Mouse (Mus musculus) G1E (cell line): Measurements from ENCODE around the gene Best1.

ENCODE experiments used
- CTCF ChIP-seq: IDR thresholded peaks from 2 replicates; pipeline ENCODE4 v1.5.1; 2012; ENCODE audit warnings: low read depth, low read length, inconsistent platforms, mixed read lengths
- GATA1 ChIP-seq: IDR thresholded peaks from 2 replicates; pipeline ENCODE4 v1.6.1; 2012; ENCODE audit warnings: borderline replicate concordance, low read length, inconsistent platforms, mixed read lengths
- GATA2 ChIP-seq: IDR thresholded peaks from 2 replicates; pipeline ENCODE4 v1.6.1; 2012; ENCODE audit warnings: low read depth, low read length, inconsistent platforms, borderline replicate concordance
- POLR2AphosphoS5 ChIP-seq: IDR thresholded peaks from 2 replicates; pipeline ENCODE4 v1.6.1; 2012; ENCODE audit warnings: low read depth, low read length, inconsistent platforms; ENCODE audit not compliant: insufficient replicate concordance
- TAL1 ChIP-seq: conservative IDR thresholded peaks from 2 replicates; pipeline ENCODE4 v1.6.1; 2012; ENCODE audit warnings: low read depth, low read length, inconsistent platforms, mixed read lengths

GRCm38 (mm10) chr19:9978431-9978951 is 22.9 kb downstream of the Best1 start:
- TF ChIP-seq CTCF, result no peak
- TF ChIP-seq POLR2AphosphoS5, result no peak
- TF ChIP-seq GATA2, result no peak
- no peak for TF ChIP-seq TAL1
- TF ChIP-seq GATA1, result no peak
